Mouse (Mus musculus): ENCODE measurements around the gene Ddx23.

GRCm38 (mm10) chr15:98662567-98663545 is at the start of gene Ddx23:
- TF ChIP-seq MAX (IDR thresholded peaks at IDR 0.05) (peak; percentile 83), CTCF (IDR thresholded peaks at IDR 0.05; ENCODE audit: control insufficient read depth, insufficient read depth, insufficient read length) (no peak), MYOD1 (IDR thresholded peaks at IDR 0.05; ENCODE audit: control insufficient read depth, insufficient read length, low read depth) (no peak), USF1 (IDR thresholded peaks at IDR 0.05; ENCODE audit: low read depth) (peak; percentile 10), CEBPB (IDR thresholded peaks at IDR 0.05; ENCODE audit: low read depth) (no peak)
